Mouse (Mus musculus) kidney, postnatal 14 days (tissue): ENCODE measurements around the gene Etd.
A peak's percentile ranks its signal among the peaks of the same experiment; 100 is the strongest.
"Not testable (repeated sequence)": the region's sequence is repeated elsewhere in the genome, so short reads cannot be mapped to it uniquely, and the experiment has no call there.

ENCODE experiments used
- DNase-seq: peaks from one replicate; pipeline ENCODE4 v3.0.0; 2022; ENCODE audit warnings: mixed read lengths

Etd gene

GRCm38 (mm10) chrX:53434618-53435017 is at the start of gene Etd:
Gene Etd (plus strand): TSS chrX:53434918.
- DNase-seq: no peak

DNA sequence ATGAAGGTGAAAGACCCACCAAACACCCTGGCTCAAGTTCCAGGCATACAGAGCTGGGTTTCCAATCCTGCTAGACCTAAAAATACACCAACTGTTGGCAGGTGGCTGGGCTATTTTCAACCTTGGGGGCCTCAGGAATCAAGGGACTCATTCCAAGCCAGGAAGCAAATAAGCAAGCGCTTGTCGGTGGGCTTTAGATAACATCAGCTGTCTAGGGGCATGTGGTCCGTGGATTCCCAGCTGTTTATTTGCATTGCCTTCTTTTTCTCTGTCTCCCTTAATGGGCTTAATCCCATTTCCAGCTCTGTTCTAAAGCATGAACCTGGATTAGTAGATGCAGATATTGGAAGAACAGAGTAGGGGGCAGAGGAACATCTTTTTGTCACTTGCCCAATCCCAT is 48.4 kb upstream of the Etd start:
- DNase-seq: no peak

GRCm38 (mm10) chrX:53432888-53433287 is 1.8 kb upstream of the Etd start:
- peak; percentile 4 for DNase-seq

DNA sequence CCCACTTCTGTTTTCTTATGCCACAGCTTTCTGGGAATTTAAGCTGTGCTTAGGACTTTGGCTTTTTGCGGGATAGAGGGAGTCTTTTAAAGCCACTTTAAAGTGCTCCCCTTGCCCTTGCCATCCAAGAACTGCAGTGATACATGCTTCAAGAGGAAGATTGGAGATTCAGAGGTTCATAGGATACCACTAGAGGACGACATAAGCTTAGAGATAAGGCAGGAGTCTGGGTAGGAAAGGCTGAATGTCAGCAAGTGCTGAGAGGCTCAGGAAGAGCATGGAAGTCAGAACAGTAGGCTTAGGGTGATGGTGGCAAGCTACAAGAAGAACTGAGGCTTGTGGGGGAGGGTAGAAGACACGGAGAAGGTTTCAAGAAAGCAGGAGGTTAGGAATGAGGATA is 24.9 kb downstream of the Etd start:
- peak; percentile 0 for DNase-seq

DNA sequence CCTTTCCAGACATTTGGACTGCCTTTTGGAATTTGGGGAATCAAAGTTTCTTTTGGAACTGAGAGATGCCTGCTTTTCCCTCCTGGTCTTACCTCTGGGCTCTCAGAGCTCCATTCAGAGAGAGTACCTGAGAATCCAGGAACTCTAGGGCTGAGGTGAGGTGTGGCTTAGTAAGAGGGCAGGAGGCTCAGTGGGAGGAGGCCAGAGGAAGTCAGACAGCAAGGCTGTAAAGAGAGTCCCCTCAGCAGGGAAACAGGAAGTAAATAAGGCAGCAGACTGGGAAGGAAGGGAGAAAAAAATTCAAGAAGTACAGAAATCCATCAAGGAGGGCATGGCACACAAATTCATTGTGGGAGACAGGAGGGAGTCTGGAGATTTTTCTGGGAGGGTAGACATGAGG is 29.5 kb downstream of the Etd start:
- DNase-seq: not testable (repeated sequence)
